Mouse (Mus musculus): ENCODE data around the gene Ttll11. TPM values are rescaled to one million over a fixed set of nuclear protein-coding genes. Genes with fewer than 3 reads are reported as not detected.

The Ttll11 gene
- polyA plus RNA-seq, 1 experiment from 2014 or later, result 1.8 TPM

GRCm38 (mm10) chr2:35996753-35997152 lies 17.0 kb upstream of the Ttll11 start:
- Histone ChIP-seq H3K9me3 (replicated peaks) (no peaks in the 10 kb centered on the region), H3K4me2 (no peak overlapping the region), H3K27ac (no peak overlapping the region), H3K27me3 (0 out of 2 replicates have a peak, but pooled peaks cover 1% of the 10 kb centered on the region), H3K9ac (no peak overlapping the region), H3K4me1 (peaks cover 2% of the 10 kb centered on the region; the same call in 1 of the 2 replicates), H3K36me3 (ENCODE audit: poor library complexity, severe bottlenecking) (no peaks in the 10 kb centered on the region), H3K4me3 (no peak overlapping the region)
- no peak for ATAC-seq
- 81% methylated on average over 2 of the region's 2 CpGs for WGBS

GRCm38 (mm10) chr2:35994303-35994702 lies 14.6 kb upstream of the Ttll11 start:
- WGBS, result 91% methylated on average over 6 of the region's 6 CpGs

GRCm38 (mm10) chr2:35993481-35993880 lies 13.8 kb upstream of the Ttll11 start:
- 81% methylated on average over 2 of the region's 2 CpGs for WGBS
- Histone ChIP-seq H3K4me3 (no peak overlapping the region), H3K9ac (no peak overlapping the region), H3K27me3 (no peaks in the 10 kb centered on the region), H3K36me3 (ENCODE audit: poor library complexity, severe bottlenecking) (no peaks in the 10 kb centered on the region), H3K27ac (no peak overlapping the region), H3K4me1 (no peaks in the 10 kb centered on the region), H3K9me3 (replicated peaks) (no peaks in the 10 kb centered on the region), H3K4me2 (no peak overlapping the region)
- no peak for ATAC-seq

More at GRCm38 (mm10) chr2:35994303-35994702, 14.6 kb upstream of the Ttll11 start:
- Histone ChIP-seq H3K36me3 (ENCODE audit: poor library complexity, severe bottlenecking) (no peaks in the 10 kb centered on the region), H3K4me2 (no peak overlapping the region), H3K4me1 (no peaks in the 10 kb centered on the region), H3K27ac (no peak overlapping the region), H3K4me3 (no peak overlapping the region), H3K27me3 (no peaks in the 10 kb centered on the region), H3K9me3 (replicated peaks) (no peaks in the 10 kb centered on the region), H3K9ac (no peak overlapping the region)
- no peak for ATAC-seq

GRCm38 (mm10) chr2:35992259-35992658 lies 12.5 kb upstream of the Ttll11 start:
- Histone ChIP-seq H3K27ac (no peak overlapping the region), H3K9me3 (replicated peaks) (no peaks in the 10 kb centered on the region), H3K9ac (no peak overlapping the region), H3K4me2 (no peak overlapping the region), H3K27me3 (peaks cover 2% of the 10 kb centered on the region), H3K4me3 (no peak overlapping the region), H3K36me3 (ENCODE audit: poor library complexity, severe bottlenecking) (no peaks in the 10 kb centered on the region), H3K4me1 (no peaks in the 10 kb centered on the region)
- ATAC-seq, result no peak
- WGBS, result 93% methylated on average over 3 of the region's 3 CpGs

- no peak overlapping the region for H3K4me3 ChIP-seq
- H3K27me3 ChIP-seq, result peaks cover 11% of the 10 kb centered on the region
- no peaks in the 10 kb centered on the region for H3K36me3 ChIP-seq (ENCODE audit: poor library complexity, severe bottlenecking)
- peak; percentile 6; the same call in 1 of the 2 replicates for ATAC-seq
- no peak overlapping the region for H3K4me2 ChIP-seq
- H3K9ac ChIP-seq, result no peak overlapping the region
- no peak overlapping the region for H3K27ac ChIP-seq
- WGBS, result 2% methylated on average over 7 of the region's 7 CpGs
- H3K9me3 ChIP-seq (replicated peaks), result no peaks in the 10 kb centered on the region
- peaks cover 2% of the 10 kb centered on the region for H3K4me1 ChIP-seq
These were observed 4.2 kb upstream of the Ttll11 start for GRCm38 (mm10) chr2:35983869-35984268.

GRCm38 (mm10) chr2:35981872-35982271 lies 2.2 kb upstream of the Ttll11 start:
- Histone ChIP-seq H3K4me2 (no peak overlapping the region), H3K27me3 (peaks cover 6% of the 10 kb centered on the region; the same call in 1 of the 2 replicates), H3K4me1 (peaks cover 19% of the 10 kb centered on the region), H3K9me3 (replicated peaks) (no peaks in the 10 kb centered on the region), H3K27ac (no peak overlapping the region), H3K36me3 (ENCODE audit: poor library complexity, severe bottlenecking) (0 out of 2 replicates have a peak, but pooled peaks cover 5% of the 10 kb centered on the region), H3K4me3 (no peak overlapping the region), H3K9ac (no peak overlapping the region)
- ATAC-seq, result no peak
- 80% methylated on average over 3 of the region's 3 CpGs for WGBS

GRCm38 (mm10) chr2:35978941-35979643 lies 621 bp downstream of the Ttll11 start:
- whole genome bisulfite sequencing, result under 1% methylated on average over 72 of the region's 76 CpGs
- H3K4me2 ChIP-seq, result peak overlapping the region; percentile 93
- no peaks in the 10 kb centered on the region for H3K9me3 ChIP-seq (replicated peaks)
- peak overlapping the region; percentile 93 for H3K9ac ChIP-seq
- peak overlapping the region; percentile 78 for H3K27ac ChIP-seq
- peaks cover 6% of the 10 kb centered on the region; the same call in 1 of the 2 replicates for H3K27me3 ChIP-seq
- peaks cover 19% of the 10 kb centered on the region for H3K4me1 ChIP-seq
- 0 out of 2 replicates have a peak, but pooled peaks cover 5% of the 10 kb centered on the region for H3K36me3 ChIP-seq (ENCODE audit: poor library complexity, severe bottlenecking)
- peak overlapping the region; percentile 87 for H3K4me3 ChIP-seq
- peak; percentile 75 for ATAC-seq

GRCm38 (mm10) chr2:35978276-35978933 lies 1.3 kb downstream of the Ttll11 start:
- H3K27ac ChIP-seq, result no peak overlapping the region
- peaks cover 19% of the 10 kb centered on the region for H3K4me1 ChIP-seq
- no peak for ATAC-seq
- peak overlapping the region; percentile 87 for H3K4me3 ChIP-seq
- H3K9me3 ChIP-seq (replicated peaks), result no peaks in the 10 kb centered on the region
- peak overlapping the region; percentile 93 for H3K4me2 ChIP-seq
- 0 out of 2 replicates have a peak, but pooled peaks cover 5% of the 10 kb centered on the region for H3K36me3 ChIP-seq (ENCODE audit: poor library complexity, severe bottlenecking)
- 20% methylated on average over 15 of the region's 15 CpGs for WGBS
- H3K27me3 ChIP-seq, result peaks cover 6% of the 10 kb centered on the region; the same call in 1 of the 2 replicates
- H3K9ac ChIP-seq, result peak overlapping the region; percentile 93

- H3K27ac ChIP-seq, result no peak overlapping the region
- peaks cover 19% of the 10 kb centered on the region for H3K4me1 ChIP-seq
- peak overlapping the region; percentile 93 for H3K4me2 ChIP-seq
- no peaks in the 10 kb centered on the region for H3K9me3 ChIP-seq (replicated peaks)
- H3K4me3 ChIP-seq, result peak overlapping the region; percentile 87; the same call in 1 of the 2 replicates
- 95% methylated on average over 3 of the region's 3 CpGs for WGBS
- H3K9ac ChIP-seq, result no peak overlapping the region; the same call in 1 of the 2 replicates
- 0 out of 2 replicates have a peak, but pooled peaks cover 5% of the 10 kb centered on the region for H3K36me3 ChIP-seq (ENCODE audit: poor library complexity, severe bottlenecking)
- ATAC-seq, result no peak
- H3K27me3 ChIP-seq, result peaks cover 4% of the 10 kb centered on the region; the same call in 1 of the 2 replicates
These were observed 2.0 kb downstream of the Ttll11 start for GRCm38 (mm10) chr2:35977749-35978148.

GRCm38 (mm10) chr2:35972259-35973001 lies 7.3 kb downstream of the Ttll11 start:
- no peaks in the 10 kb centered on the region for H3K9me3 ChIP-seq (replicated peaks)
- 58% methylated on average over 6 of the region's 6 CpGs for WGBS
- no peak overlapping the region for H3K4me3 ChIP-seq
- H3K36me3 ChIP-seq (ENCODE audit: poor library complexity, severe bottlenecking), result 0 out of 2 replicates have a peak, but pooled peaks cover under 1% of the 10 kb centered on the region
- no peak overlapping the region for H3K27ac ChIP-seq
- H3K4me1 ChIP-seq, result peaks cover 7% of the 10 kb centered on the region
- no peak overlapping the region for H3K9ac ChIP-seq
- H3K4me2 ChIP-seq, result no peak overlapping the region
- ATAC-seq, result no peak
- H3K27me3 ChIP-seq, result no peaks in the 10 kb centered on the region

- H3K4me2 ChIP-seq, result no peak overlapping the region
- H3K9me3 ChIP-seq (replicated peaks), result no peaks in the 10 kb centered on the region
- H3K4me1 ChIP-seq, result peaks cover 4% of the 10 kb centered on the region; the same call in 1 of the 2 replicates
- H3K9ac ChIP-seq, result no peak overlapping the region
- no peaks in the 10 kb centered on the region for H3K36me3 ChIP-seq (ENCODE audit: poor library complexity, severe bottlenecking)
- no peaks in the 10 kb centered on the region for H3K27me3 ChIP-seq
- H3K4me3 ChIP-seq, result no peak overlapping the region
- no peak for ATAC-seq
- 87% methylated on average over 10 of the region's 10 CpGs for WGBS
- no peak overlapping the region for H3K27ac ChIP-seq
These were observed 13.7 kb downstream of the Ttll11 start for GRCm38 (mm10) chr2:35965883-35966513.
